Mouse (Mus musculus): ENCODE results near the gene Atad5.

DNA sequence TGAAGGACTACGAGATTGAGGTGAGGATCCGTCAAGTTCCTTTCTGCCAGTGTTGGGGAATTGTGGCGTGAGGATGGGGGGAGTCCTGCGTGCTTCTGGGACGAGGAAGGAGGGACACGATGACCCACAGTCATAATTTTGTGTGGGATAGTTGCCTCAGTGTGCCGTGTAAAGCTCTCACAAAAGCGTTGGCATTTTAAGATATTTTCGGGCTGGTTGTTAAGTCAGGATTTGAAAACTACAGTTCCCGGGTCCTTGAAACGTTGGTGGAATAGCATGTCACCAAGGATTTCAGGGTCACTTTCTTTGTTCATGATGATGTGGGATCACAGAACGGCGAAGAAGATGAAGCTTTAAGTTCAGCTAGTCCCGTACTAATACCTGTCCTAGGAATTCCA is 616 bp downstream of the Atad5 start:
- no peak for TF ChIP-seq CTCF (IDR thresholded peaks at IDR 0.05)
- no peak for TF ChIP-seq EP300 (IDR thresholded peaks at IDR 0.05)

Measured in lung, postnatal 0 days (tissue).